Mouse (Mus musculus): ENCODE data around the gene H13. TPM values are rescaled to one million over a fixed set of nuclear protein-coding genes. Genes with fewer than 3 reads are reported as not detected.
A peak's percentile ranks its signal among the peaks of the same experiment; 100 is the strongest.

H13 gene
- polyA plus RNA-seq, 1 experiment = 48.1 TPM

DNA sequence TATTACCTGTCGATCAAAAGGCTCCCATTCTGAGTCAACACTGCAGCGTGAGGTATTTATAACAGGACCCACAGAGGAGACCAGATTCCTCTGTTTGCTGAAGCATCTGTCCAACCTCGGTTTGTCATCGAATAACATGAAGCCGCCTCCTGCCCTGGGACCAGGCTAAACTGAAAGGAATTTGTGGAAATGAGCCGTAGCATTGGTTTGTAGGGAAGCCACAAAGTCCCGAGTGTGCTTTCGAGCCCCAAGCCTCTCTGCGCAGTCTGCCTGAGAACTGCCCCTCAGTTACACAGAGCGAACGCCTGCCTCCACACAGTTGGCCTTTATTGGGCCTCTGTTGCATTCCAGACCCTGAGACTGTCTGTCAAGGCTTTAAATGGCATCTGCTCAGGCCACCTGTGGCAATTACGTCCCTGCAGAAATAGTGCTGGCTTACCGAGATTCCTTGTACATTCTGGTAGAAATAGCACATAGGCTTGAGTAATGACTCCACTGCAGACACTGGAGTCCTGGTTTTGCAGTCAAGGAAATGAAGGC lies 6.1 kb downstream of the H13 start:
- peaks cover 2% of the 10 kb centered on the region for H3K4me1 ChIP-seq (ENCODE audit: control insufficient read depth, insufficient read depth, low read length)
- H3K4me3 ChIP-seq (ENCODE audit: low read depth, low read length) = no peak overlapping the region
- no peak for TF ChIP-seq POLR2A (IDR thresholded peaks at IDR 0.05; ENCODE audit: insufficient read depth, low read length)
- no peak for TF ChIP-seq EP300 (IDR thresholded peaks at IDR 0.05; ENCODE audit: insufficient read depth, low read depth, low read length)
- no peak for TF ChIP-seq CTCF (IDR thresholded peaks at IDR 0.05; ENCODE audit: low read depth, low read length)
- no peak overlapping the region for H3K27ac ChIP-seq (ENCODE audit: insufficient read depth, low read length)
- no peaks in the 10 kb centered on the region for H3K27me3 ChIP-seq (ENCODE audit: control insufficient read depth, insufficient read depth, low read length, poor library complexity, severe bottlenecking)
- H3K9ac ChIP-seq (ENCODE audit: low read depth, poor library complexity, severe bottlenecking) = no peak overlapping the region
- H3K36me3 ChIP-seq (ENCODE audit: control insufficient read depth, insufficient read depth, low read length, poor library complexity, severe bottlenecking) = peaks cover 12% of the 10 kb centered on the region
- H3K9me3 ChIP-seq (replicated peaks; ENCODE audit: control insufficient read depth, insufficient read depth, low read length, poor library complexity, severe bottlenecking) = no peaks in the 10 kb centered on the region

DNA sequence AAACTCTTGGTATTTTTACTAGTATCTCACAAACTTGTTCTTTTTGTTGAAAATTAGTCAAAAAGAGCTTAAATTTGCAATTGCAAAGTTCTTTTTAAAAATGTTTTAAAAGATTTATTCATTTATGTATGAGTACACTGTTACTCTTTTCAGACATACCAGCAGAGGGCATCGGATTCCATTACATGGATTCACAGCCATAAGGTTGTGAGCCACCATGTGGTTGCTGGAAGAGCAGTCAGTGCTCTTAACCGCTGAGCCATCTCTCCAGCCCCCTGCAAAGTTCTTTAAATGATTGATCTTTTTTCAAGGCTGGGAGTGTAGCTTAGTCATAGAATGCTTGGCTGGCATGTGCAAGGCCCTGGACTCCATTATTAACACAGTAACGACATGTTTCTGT lies 9.0 kb downstream of the H13 start:
- no peak for TF ChIP-seq EP300 (IDR thresholded peaks at IDR 0.05; ENCODE audit: insufficient read depth, low read depth, low read length)
- TF ChIP-seq POLR2A (IDR thresholded peaks at IDR 0.05; ENCODE audit: insufficient read depth, low read length) = no peak
- peak; percentile 47 for TF ChIP-seq CTCF (IDR thresholded peaks at IDR 0.05; ENCODE audit: low read depth, low read length)
- no peaks in the 10 kb centered on the region for H3K27me3 ChIP-seq (ENCODE audit: control insufficient read depth, insufficient read depth, low read length, poor library complexity, severe bottlenecking)
- H3K27ac ChIP-seq (ENCODE audit: insufficient read depth, low read length) = no peak overlapping the region
- no peak overlapping the region for H3K9ac ChIP-seq (ENCODE audit: low read depth, poor library complexity, severe bottlenecking)
- no peak overlapping the region for H3K4me3 ChIP-seq (ENCODE audit: low read depth, low read length)
- H3K9me3 ChIP-seq (replicated peaks; ENCODE audit: control insufficient read depth, insufficient read depth, low read length, poor library complexity, severe bottlenecking) = no peaks in the 10 kb centered on the region
- H3K4me1 ChIP-seq (ENCODE audit: control insufficient read depth, insufficient read depth, low read length) = peaks cover 2% of the 10 kb centered on the region
- H3K36me3 ChIP-seq (ENCODE audit: control insufficient read depth, insufficient read depth, low read length, poor library complexity, severe bottlenecking) = peaks cover 35% of the 10 kb centered on the region

DNA sequence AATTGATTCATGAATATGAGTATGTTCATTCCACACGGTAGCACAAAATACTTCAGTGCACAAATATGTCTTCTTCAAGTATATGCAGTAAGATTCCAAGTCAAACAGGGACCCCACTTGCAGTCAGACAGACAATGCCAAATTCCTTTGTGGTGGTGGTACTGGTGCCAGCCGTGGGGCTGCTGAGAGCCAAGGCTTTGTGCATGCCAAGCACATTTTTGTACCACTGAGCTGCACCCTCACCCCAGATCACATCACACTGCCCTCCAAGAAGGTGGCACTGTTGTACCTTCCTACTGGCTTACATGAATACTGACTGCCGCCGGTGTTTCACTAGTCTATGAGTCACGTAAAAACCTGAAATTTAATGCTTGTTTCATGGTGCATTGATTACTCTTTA lies 9.7 kb downstream of the H13 start:
- H3K27me3 ChIP-seq (ENCODE audit: control insufficient read depth, insufficient read depth, low read length, poor library complexity, severe bottlenecking) = no peaks in the 10 kb centered on the region
- H3K9ac ChIP-seq (ENCODE audit: low read depth, poor library complexity, severe bottlenecking) = no peak overlapping the region
- peaks cover 42% of the 10 kb centered on the region for H3K36me3 ChIP-seq (ENCODE audit: control insufficient read depth, insufficient read depth, low read length, poor library complexity, severe bottlenecking)
- no peaks in the 10 kb centered on the region for H3K9me3 ChIP-seq (replicated peaks; ENCODE audit: control insufficient read depth, insufficient read depth, low read length, poor library complexity, severe bottlenecking)
- no peak for TF ChIP-seq EP300 (IDR thresholded peaks at IDR 0.05; ENCODE audit: insufficient read depth, low read depth, low read length)
- TF ChIP-seq POLR2A (IDR thresholded peaks at IDR 0.05; ENCODE audit: insufficient read depth, low read length) = no peak
- no peak for TF ChIP-seq CTCF (IDR thresholded peaks at IDR 0.05; ENCODE audit: low read depth, low read length)
- H3K4me3 ChIP-seq (ENCODE audit: low read depth, low read length) = no peak overlapping the region
- H3K4me1 ChIP-seq (ENCODE audit: control insufficient read depth, insufficient read depth, low read length) = peaks cover 2% of the 10 kb centered on the region
- no peak overlapping the region for H3K27ac ChIP-seq (ENCODE audit: insufficient read depth, low read length)

DNA sequence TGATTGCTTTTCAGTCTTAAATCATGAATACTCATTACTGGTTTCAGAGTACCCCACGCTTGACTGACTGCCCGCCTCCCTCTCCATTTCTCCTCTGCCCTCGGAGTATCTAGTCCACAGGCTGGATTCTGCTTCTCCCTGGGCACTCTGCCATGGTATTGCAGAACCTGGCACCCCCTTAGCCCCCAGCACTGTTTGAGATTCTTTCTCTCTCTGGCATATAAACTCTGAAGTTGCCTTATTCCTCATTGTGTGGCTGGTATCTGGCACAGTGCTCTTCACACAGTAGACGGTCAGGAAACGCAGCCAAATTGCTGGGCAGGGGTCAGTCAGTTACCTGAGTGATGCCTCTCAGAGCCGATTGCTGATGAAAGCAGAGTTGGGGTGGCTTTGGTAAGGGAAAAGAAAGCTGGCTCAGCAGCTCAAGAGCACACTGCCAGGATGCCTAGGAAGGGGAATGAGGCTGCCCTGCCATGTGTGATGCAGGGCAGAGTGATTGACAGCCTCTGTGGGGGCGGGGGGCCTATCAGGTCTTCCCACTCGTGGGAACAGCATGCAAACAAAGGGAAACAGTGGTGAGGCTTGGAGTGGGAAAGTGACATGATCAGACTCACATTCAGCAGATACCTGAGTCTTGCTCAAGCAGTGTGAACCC lies 10.6 kb downstream of the H13 start:
- TF ChIP-seq POLR2A (IDR thresholded peaks at IDR 0.05; ENCODE audit: insufficient read depth, low read length) (no peak), CTCF (IDR thresholded peaks at IDR 0.05; ENCODE audit: low read depth, low read length) (no peak), EP300 (IDR thresholded peaks at IDR 0.05; ENCODE audit: insufficient read depth, low read depth, low read length) (no peak)
- Histone ChIP-seq H3K27me3 (ENCODE audit: control insufficient read depth, insufficient read depth, low read length, poor library complexity, severe bottlenecking) (no peaks in the 10 kb centered on the region), H3K36me3 (ENCODE audit: control insufficient read depth, insufficient read depth, low read length, poor library complexity, severe bottlenecking) (peaks cover 51% of the 10 kb centered on the region), H3K9ac (ENCODE audit: low read depth, poor library complexity, severe bottlenecking) (no peak overlapping the region), H3K4me3 (ENCODE audit: low read depth, low read length) (no peak overlapping the region), H3K9me3 (replicated peaks; ENCODE audit: control insufficient read depth, insufficient read depth, low read length, poor library complexity, severe bottlenecking) (peaks cover under 1% of the 10 kb centered on the region; the same call in 1 of the 2 replicates), H3K4me1 (ENCODE audit: control insufficient read depth, insufficient read depth, low read length) (no peaks in the 10 kb centered on the region), H3K27ac (ENCODE audit: insufficient read depth, low read length) (no peak overlapping the region)

DNA sequence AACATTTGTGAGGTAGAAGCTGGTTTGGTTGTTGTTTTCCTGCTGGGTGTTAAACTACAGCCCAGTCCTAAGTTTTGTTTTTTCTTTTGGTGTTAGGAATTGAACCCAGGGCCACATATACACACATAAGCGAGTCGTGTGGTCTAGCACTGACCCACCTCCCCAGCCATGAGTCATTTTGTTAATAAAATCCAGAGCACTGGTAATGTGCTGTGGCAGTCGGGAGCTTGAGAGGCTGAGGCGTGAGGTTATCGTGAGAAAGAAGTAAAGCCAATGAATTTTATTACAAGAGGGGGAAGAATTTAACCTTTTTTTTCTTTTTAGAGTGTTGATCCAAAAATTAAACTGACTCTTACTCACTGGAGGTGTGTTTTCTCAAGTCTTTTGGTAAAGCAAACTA lies 13.8 kb downstream of the H13 start:
- Histone ChIP-seq H3K9ac (ENCODE audit: low read depth, poor library complexity, severe bottlenecking) (no peak overlapping the region), H3K9me3 (replicated peaks; ENCODE audit: control insufficient read depth, insufficient read depth, low read length, poor library complexity, severe bottlenecking) (peaks cover 22% of the 10 kb centered on the region), H3K4me3 (ENCODE audit: low read depth, low read length) (no peak overlapping the region), H3K4me1 (ENCODE audit: control insufficient read depth, insufficient read depth, low read length) (no peaks in the 10 kb centered on the region), H3K36me3 (ENCODE audit: control insufficient read depth, insufficient read depth, low read length, poor library complexity, severe bottlenecking) (peaks cover 60% of the 10 kb centered on the region), H3K27ac (ENCODE audit: insufficient read depth, low read length) (no peak overlapping the region), H3K27me3 (ENCODE audit: control insufficient read depth, insufficient read depth, low read length, poor library complexity, severe bottlenecking) (no peaks in the 10 kb centered on the region)
- TF ChIP-seq POLR2A (IDR thresholded peaks at IDR 0.05; ENCODE audit: insufficient read depth, low read length) (no peak), CTCF (IDR thresholded peaks at IDR 0.05; ENCODE audit: low read depth, low read length) (no peak), EP300 (IDR thresholded peaks at IDR 0.05; ENCODE audit: insufficient read depth, low read depth, low read length) (no peak)

DNA sequence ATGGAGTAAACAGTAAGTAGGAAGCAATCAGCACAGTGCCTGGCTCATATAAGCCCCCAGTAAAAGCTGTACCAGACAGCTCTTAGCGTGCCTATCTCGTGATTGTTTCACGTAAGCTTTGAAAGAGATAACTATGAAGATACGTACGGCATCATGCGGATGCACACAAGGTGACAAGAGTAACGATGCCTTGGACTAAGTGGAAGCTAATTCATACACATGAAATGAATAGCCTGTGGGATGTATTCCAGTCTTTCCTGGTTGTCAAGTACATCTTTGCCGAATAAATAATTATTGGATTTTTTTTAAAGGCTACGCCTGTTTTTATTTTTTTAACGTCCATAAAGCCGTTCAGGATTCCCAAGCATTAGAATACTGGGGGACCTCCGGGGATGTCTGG lies 17.1 kb downstream of the H13 start:
- H3K9me3 ChIP-seq (replicated peaks; ENCODE audit: control insufficient read depth, insufficient read depth, low read length, poor library complexity, severe bottlenecking) = peaks cover 28% of the 10 kb centered on the region
- H3K27ac ChIP-seq (ENCODE audit: insufficient read depth, low read length) = peak overlapping the region; percentile 45; the same call in 1 of the 2 replicates
- H3K36me3 ChIP-seq (ENCODE audit: control insufficient read depth, insufficient read depth, low read length, poor library complexity, severe bottlenecking) = peaks cover 60% of the 10 kb centered on the region
- H3K27me3 ChIP-seq (ENCODE audit: control insufficient read depth, insufficient read depth, low read length, poor library complexity, severe bottlenecking) = no peaks in the 10 kb centered on the region
- TF ChIP-seq EP300 (IDR thresholded peaks at IDR 0.05; ENCODE audit: insufficient read depth, low read depth, low read length) = no peak
- TF ChIP-seq CTCF (IDR thresholded peaks at IDR 0.05; ENCODE audit: low read depth, low read length) = no peak
- no peak for TF ChIP-seq POLR2A (IDR thresholded peaks at IDR 0.05; ENCODE audit: insufficient read depth, low read length)
- no peaks in the 10 kb centered on the region for H3K4me1 ChIP-seq (ENCODE audit: control insufficient read depth, insufficient read depth, low read length)
- peak overlapping the region; percentile 33; the same call in 1 of the 2 replicates for H3K9ac ChIP-seq (ENCODE audit: low read depth, poor library complexity, severe bottlenecking)
- no peak overlapping the region for H3K4me3 ChIP-seq (ENCODE audit: low read depth, low read length)

Measured in ES-Bruce4 (cell line).